Mouse (Mus musculus): Measurements from ENCODE around the gene Fryl.

Gene Fryl

GRCm38 (mm10) chr5:73256352-73257065 lies at the start of gene Fryl:
Gene Fryl (minus strand): TSS chr5:73256619.
- ChIA-PET POLR2A (interaction anchor here (0.5 to 3.7 kb wide), 70 partner anchors 8 to 1293 kb away, joined by 3 to 27 read pairs (median 4); partner anchors contain the start of genes Ociad1 (in 2 of the 4) and Slain2 (in 2 of the 4)), CTCF (interaction anchor here in 2 of 4 experiments (0.6 to 1.7 kb wide), 10 partner anchors 13 to 1540 kb away, joined by 3 to 6 read pairs (median 4); no protein-coding TSS in a partner anchor)

- CTCF ChIA-PET, result no interaction called here
- POLR2A ChIA-PET, result interaction anchor here in 3 of 4 experiments (0.9 to 4.3 kb wide), 6 partner anchors 10 to 34 kb away, joined by 3 to 17 read pairs (median 5); partner anchors contain the start of gene Ociad1 (in 2 of the 3)
Observed at GRCm38 (mm10) chr5:73304507-73304906, 48.1 kb upstream of the Fryl start.

GRCm38 (mm10) chr5:73301601-73302307 lies 45.3 kb upstream of the Fryl start:
- POLR2A ChIA-PET, result interaction anchor here (0.9 to 4.3 kb wide), 10 partner anchors 9 to 78 kb away, joined by 3 to 17 read pairs (median 3); partner anchors contain the start of genes Ociad1 (in 2 of the 4) and Fryl (in 1 of the 4)

GRCm38 (mm10) chr5:73295916-73296315 lies 39.5 kb upstream of the Fryl start:
- CTCF ChIA-PET, result interaction anchor here in 1 of 4 experiments (0.6 kb wide), 1 partner anchor 14 kb away, joined by 3 read pairs; no protein-coding TSS in a partner anchor
- POLR2A ChIA-PET, result interaction anchor here in 1 of 4 experiments (0.9 to 1.0 kb wide), 2 partner anchors 40 to 47 kb away, joined by 3 read pairs; partner anchors contain the start of gene Fryl

More at GRCm38 (mm10) chr5:73301601-73302307, 45.3 kb upstream of the Fryl start:
- CTCF ChIA-PET, result interaction anchor here in 2 of 4 experiments (0.5 to 1.4 kb wide), 3 partner anchors 78 to 1679 kb away, joined by 3 to 4 read pairs (median 4); no protein-coding TSS in a partner anchor

- ChIA-PET POLR2A (interaction anchor here in 2 of 4 experiments (0.6 to 0.9 kb wide), 3 partner anchors 32 to 171 kb away, joined by 3 read pairs; no protein-coding TSS in a partner anchor), CTCF (no interaction called here)
Observed at GRCm38 (mm10) chr5:73295016-73295415, 38.6 kb upstream of the Fryl start.

- CTCF ChIA-PET, result interaction anchor here in 2 of 4 experiments (0.6 to 1.0 kb wide), 2 partner anchors 86 to 156 kb away, joined by 3 read pairs; no protein-coding TSS in a partner anchor
- POLR2A ChIA-PET, result interaction anchor here in 3 of 4 experiments (0.6 to 4.1 kb wide), 38 partner anchors 9 to 734 kb away, joined by 3 to 23 read pairs (median 4); partner anchors contain the start of genes Fryl (in 3 of the 3) and Nfxl1 (in 1 of the 3)
Observed at GRCm38 (mm10) chr5:73293458-73293827, 37.0 kb upstream of the Fryl start.

GRCm38 (mm10) chr5:73292502-73293457 lies 36.4 kb upstream of the Fryl start, which contains the start of gene Ociad1:
Gene Ociad1 (plus strand): TSS chr5:73292784.
- POLR2A ChIA-PET, result interaction anchor here (0.6 to 4.1 kb wide), 86 partner anchors 9 to 1091 kb away, joined by 3 to 23 read pairs (median 4); partner anchors contain the start of genes Fryl (in 3 of the 4), Nfxl1 (in 1 of the 4) and Slain2 (in 1 of the 4)
- CTCF ChIA-PET, result interaction anchor here (0.5 to 1.4 kb wide), 12 partner anchors 13 to 693 kb away, joined by 3 to 8 read pairs (median 3); no protein-coding TSS in a partner anchor

- ChIA-PET CTCF (no interaction called here), POLR2A (interaction anchor here in 2 of 4 experiments (0.8 to 4.1 kb wide), 8 partner anchors 9 to 118 kb away, joined by 3 to 16 read pairs (median 3); partner anchors contain the start of gene Fryl (in 1 of the 2))
Observed at GRCm38 (mm10) chr5:73289900-73290299, 33.5 kb upstream of the Fryl start.

GRCm38 (mm10) chr5:73286603-73287002 lies 30.2 kb upstream of the Fryl start:
- ChIA-PET POLR2A (interaction anchor here in 1 of 4 experiments (1.1 kb wide), 1 partner anchor 30 kb away, joined by 3 read pairs; the partner anchor contains the start of gene Fryl), CTCF (no interaction called here)

GRCm38 (mm10) chr5:73285470-73285978 lies 29.1 kb upstream of the Fryl start:
- ChIA-PET CTCF (no interaction called here), POLR2A (interaction anchor here in 1 of 4 experiments (0.7 kb wide), 1 partner anchor 81 kb away, joined by 5 read pairs; no protein-coding TSS in a partner anchor)

- CTCF ChIA-PET, result interaction anchor here in 1 of 4 experiments (0.5 kb wide), 1 partner anchor 151 kb away, joined by 3 read pairs; no protein-coding TSS in a partner anchor
Observed at GRCm38 (mm10) chr5:73284046-73284445, 27.6 kb upstream of the Fryl start.

GRCm38 (mm10) chr5:73280567-73280850 lies 24.1 kb upstream of the Fryl start:
- ChIA-PET POLR2A (interaction anchor here in 3 of 4 experiments (0.6 to 3.6 kb wide), 8 partner anchors 9 to 124 kb away, joined by 4 to 20 read pairs (median 6); partner anchors contain the start of gene Ociad1 (in 2 of the 3)), CTCF (interaction anchor here in 2 of 4 experiments (0.6 to 1.2 kb wide), 3 partner anchors 12 to 383 kb away, joined by 3 read pairs; partner anchors contain the start of gene Ociad1 (in 1 of the 2))

More at GRCm38 (mm10) chr5:73284046-73284445, 27.6 kb upstream of the Fryl start:
- POLR2A ChIA-PET, result interaction anchor here in 1 of 4 experiments (1.1 kb wide), 1 partner anchor 8 kb away, joined by 3 read pairs; the partner anchor contains the start of gene Ociad1

GRCm38 (mm10) chr5:73279732-73280566 lies 23.5 kb upstream of the Fryl start:
- CTCF ChIA-PET, result interaction anchor here in 3 of 4 experiments (0.5 to 1.2 kb wide), 5 partner anchors 13 to 383 kb away, joined by 3 to 4 read pairs (median 3); partner anchors contain the start of gene Ociad1 (in 1 of the 3)
- POLR2A ChIA-PET, result interaction anchor here in 3 of 4 experiments (0.6 to 3.6 kb wide), 14 partner anchors 10 to 1660 kb away, joined by 3 to 20 read pairs (median 4); partner anchors contain the start of gene Ociad1 (in 2 of the 3)

GRCm38 (mm10) chr5:73279190-73279589 lies 22.8 kb upstream of the Fryl start:
- ChIA-PET CTCF (interaction anchor here in 2 of 4 experiments (0.5 to 0.6 kb wide), 2 partner anchors 102 to 104 kb away, joined by 3 to 4 read pairs; no protein-coding TSS in a partner anchor), POLR2A (interaction anchor here in 3 of 4 experiments (0.6 to 3.6 kb wide), 10 partner anchors 10 to 1661 kb away, joined by 3 to 20 read pairs (median 4); partner anchors contain the start of gene Ociad1 (in 2 of the 3))

GRCm38 (mm10) chr5:73274941-73275340 lies 18.5 kb upstream of the Fryl start:
- CTCF ChIA-PET, result no interaction called here

GRCm38 (mm10) chr5:73273171-73273570 lies 16.8 kb upstream of the Fryl start:
- POLR2A ChIA-PET, result interaction anchor here in 2 of 4 experiments (0.6 to 0.9 kb wide), 2 partner anchors 17 to 1053 kb away, joined by 3 read pairs; partner anchors contain the start of gene Fryl (in 1 of the 2)

More at GRCm38 (mm10) chr5:73274941-73275340, 18.5 kb upstream of the Fryl start:
- POLR2A ChIA-PET, result interaction anchor here in 2 of 4 experiments (0.6 to 0.9 kb wide), 2 partner anchors 18 to 28 kb away, joined by 3 read pairs; partner anchors contain the start of gene Fryl (in 1 of the 2)

More at GRCm38 (mm10) chr5:73273171-73273570, 16.8 kb upstream of the Fryl start:
- CTCF ChIA-PET, result no interaction called here

Measured in embryonic stem cell, embryonic (primary cell).